Mouse (Mus musculus) mouse trophoblast stem cell (cell line): ENCODE results near the gene Manba.
"Not testable (repeated sequence)": the region's sequence is repeated elsewhere in the genome, so short reads cannot be mapped to it uniquely, and the experiment has no call there.

Experiments used
- in situ Hi-C, 2 experiments: fragments of 300-500 bp; cut with MseI, MboI; formaldehyde crosslinking; loops; 2 replicates in 1 of 2; 3 replicates in 1 of 2; pipeline ENCODE4 v1.15.1; 2025

The Manba gene

GRCm38 (mm10) chr3:135485128-135485899, at the start of gene Manba:
TSS of gene Manba (plus strand) at chr3:135485611.
- in situ Hi-C loops, result no loop called here

GRCm38 (mm10) chr3:135436901-135437616, 48.4 kb upstream of the Manba start:
- in situ Hi-C loops, result no loop called here

GRCm38 (mm10) chr3:135437758-135438495, 47.5 kb upstream of the Manba start, which contains the start of gene Ube2d3:
TSS of gene Ube2d3 (plus strand) at chr3:135438149.
- in situ Hi-C loops, result no loop called here

DNA sequence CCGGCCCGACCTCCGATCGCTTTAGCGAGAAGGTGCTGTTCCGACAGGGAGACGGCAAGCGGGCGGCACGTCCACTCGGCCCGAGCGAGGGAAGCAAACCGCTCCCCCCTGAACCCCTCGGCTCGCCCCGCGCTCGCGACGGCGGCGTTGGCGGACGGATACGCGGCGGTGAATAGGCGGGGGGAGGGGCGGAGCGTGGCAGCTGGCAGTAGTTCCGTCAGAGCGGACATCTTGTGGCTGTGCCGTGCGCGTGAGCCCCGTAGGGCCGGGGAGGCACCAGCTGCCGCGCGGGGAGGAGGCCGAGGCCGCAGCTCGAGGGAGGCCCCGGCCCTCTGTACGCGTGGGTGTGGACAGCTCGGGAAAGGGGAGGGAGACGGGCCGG, 46.9 kb upstream of the Manba start:
- in situ Hi-C loops, result no loop called here

DNA sequence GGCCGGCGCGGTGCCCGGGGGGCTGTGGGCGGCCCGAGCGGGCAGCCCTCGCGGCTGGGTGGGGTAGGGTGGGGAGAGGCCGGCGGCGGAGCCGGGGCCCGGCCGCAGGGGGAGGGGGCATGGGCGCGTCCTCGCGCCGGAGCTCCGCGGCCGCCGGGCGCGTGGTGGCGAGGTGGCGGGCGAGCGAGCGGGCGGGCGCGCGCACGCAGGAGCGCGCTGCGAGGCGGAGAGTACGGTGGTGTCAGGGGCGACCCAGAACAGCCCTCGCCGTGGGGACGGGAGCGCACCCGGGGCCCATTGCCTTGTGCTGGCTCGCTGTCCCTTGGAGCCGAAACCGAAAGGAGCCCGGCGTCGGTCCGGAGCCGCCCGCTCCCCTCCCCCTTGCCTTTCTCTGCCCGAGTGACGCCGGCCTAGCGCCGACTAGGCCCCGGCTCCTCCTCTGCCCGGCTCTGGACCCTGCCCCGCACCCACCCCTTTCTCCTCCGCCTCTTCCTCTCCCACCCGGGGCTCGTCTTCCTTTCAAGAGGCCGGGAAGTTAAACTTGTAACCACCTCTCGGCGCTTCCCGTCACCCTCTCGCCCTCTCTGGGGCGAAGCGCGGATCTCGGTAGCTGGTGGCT, 46.4 kb upstream of the Manba start:
- in situ Hi-C loops, result no loop called here

DNA sequence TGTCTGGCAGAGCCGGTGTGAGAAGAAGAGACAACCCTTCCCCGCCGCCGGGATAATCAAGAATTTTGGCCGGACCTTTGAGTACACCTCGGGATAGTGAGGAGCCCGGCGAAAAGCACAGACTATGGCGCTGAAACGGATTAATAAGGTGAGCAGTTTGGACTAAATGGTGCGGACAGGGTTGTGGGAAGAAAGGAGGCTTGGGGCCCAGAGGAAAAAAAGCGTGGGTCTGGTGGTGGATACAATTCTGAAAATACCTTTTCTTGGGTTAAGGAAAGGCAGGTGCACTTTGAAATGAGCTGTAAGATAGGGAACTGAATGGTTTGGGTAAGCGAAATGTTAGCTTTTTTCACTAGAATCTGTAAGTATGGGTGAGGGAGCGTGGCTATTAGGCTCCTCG, 45.8 kb upstream of the Manba start:
- in situ Hi-C loops, result no loop called here

- in situ Hi-C loops, result no loop called here
Measured at GRCm38 (mm10) chr3:135440221-135440620, 45.2 kb upstream of the Manba start.

DNA sequence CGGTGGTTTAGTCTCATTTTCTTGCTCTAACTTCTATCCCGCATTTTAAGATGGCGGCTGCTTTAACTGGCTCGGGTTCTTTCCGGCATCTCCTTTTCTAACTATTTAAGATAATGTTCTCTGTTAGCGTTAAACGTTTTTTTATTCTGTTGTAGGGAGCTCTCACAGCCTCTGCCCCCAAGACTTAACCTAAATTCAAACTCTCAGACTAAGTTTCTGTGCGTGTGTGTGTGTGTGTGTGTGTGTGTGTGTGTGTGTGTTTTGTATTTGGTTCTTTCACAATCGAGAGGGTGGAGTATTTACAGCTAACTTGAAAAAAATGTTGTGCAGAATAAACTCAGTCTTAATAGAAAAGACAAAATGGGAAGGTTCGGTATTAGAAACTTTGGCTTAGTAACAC, 44.8 kb upstream of the Manba start:
- in situ Hi-C loops, result no loop called here

- in situ Hi-C loops, result no loop called here
Measured at GRCm38 (mm10) chr3:135444930-135445329, 40.5 kb upstream of the Manba start.

DNA sequence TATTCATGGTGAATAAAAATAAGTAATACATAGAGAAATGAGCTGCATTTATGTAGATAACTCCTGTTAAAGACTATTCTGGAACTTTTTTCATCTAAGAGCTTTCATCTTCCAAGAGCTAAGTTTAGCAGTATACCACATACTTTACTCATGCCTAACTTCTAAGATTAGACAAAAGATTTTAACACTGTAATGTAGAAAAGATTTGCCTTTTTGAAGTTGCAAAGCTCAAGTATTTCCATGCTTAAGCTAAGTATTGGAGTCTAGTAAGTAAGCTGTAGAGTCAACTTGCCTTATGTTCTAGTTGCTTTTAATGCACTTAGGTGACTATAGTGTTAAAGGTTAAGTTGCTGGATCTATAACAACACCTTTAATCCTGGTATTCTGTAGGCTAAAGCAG, 26.4 kb upstream of the Manba start:
- in situ Hi-C loops, result no loop called here

DNA sequence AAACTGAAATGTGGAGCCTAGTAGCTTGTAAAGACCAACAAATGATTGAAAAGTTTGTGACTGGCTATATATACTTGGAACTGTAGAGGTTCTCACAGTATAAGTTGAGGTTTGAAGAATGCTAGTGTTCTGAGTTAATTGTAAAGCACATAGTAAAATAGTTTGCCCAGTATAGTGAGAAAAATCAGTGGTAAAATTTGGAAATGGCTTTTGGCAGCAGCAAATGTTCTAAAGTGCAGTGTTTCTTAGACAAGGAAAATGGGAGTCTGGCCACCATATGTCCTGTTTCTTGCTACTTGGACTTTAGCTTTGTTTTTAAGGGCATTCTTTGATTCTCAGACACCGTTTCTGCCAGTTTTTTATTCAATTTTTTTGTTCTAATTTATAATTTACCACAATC, 17.0 kb upstream of the Manba start:
- in situ Hi-C loops, result no loop called here

DNA sequence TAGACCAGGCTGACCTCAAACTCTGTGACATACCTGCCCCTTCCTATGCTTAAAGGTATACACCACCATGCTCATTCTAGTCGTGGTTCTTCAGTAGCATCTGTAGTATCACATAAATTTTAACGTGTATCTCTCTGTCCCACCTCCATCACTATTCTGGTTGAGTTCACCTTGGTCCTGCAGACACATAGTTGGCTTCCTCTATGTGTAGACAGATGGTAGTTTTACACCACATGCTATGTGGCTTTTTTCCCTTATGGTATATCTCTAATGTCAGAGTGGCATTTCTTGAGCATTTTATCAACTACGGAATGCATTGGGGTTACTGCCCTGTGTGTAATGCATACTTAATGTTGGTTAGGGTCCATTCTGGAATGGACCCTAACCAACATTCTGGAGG, 16.3 kb upstream of the Manba start:
- in situ Hi-C loops, result no loop called here

GRCm38 (mm10) chr3:135469974-135470373, 15.4 kb upstream of the Manba start:
- in situ Hi-C loops, result no loop called here

DNA sequence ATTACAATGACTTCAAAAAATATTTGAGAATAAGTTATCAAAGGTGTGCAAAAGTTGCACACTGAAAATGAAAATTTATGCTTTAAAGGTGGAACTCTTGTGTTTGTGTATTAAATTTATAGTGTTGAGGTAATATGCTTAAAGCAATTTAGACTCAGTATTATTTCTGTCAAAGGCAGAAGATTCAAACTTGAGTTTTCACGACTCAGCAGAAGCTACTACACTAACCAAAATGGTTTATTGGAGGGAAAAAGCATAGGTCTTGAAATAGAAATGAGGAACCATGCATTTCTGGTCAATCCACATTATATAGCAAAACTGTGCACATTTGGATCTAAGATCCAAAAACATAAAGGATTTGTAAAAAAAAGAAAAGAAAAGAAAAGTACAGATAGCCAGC, 14.6 kb upstream of the Manba start:
- in situ Hi-C loops, result no loop called here

DNA sequence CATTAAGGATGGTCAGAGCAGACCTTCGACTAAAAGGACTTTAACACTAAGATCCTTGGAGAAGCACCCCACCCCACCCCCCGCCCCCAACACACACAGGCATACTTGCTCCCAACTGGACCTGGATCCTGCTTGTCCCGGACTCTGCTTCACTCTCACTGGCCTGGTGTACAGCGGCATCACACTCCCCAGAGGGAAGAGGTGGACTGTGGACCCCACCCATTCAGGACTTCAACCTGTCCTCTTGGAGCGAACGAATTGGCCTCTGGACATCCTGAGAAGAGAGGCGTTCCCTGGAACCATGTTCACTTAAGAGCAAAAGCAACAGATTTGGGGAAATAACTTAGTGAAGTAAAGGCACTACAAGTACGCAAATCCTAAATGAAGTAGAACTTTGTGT, 10.4 kb upstream of the Manba start:
- in situ Hi-C loops, result no loop called here

DNA sequence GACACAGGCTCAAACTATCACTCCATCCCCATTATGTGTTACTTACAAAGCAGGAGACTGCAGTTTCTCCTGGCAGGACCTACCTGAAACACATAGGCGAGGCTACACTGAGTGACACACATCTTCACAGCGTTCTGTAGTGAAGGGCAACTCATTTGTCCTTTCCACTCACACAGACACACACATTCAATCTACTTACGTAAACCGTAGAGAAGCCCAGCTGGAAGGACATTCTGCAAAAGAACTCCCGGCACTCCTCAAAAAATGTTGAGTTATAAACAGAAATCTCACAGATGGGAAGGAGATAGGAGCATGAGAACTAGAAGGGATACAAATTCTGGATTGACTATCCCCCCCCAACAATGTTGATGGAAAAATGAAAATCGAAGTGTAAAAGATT, 9.1 kb upstream of the Manba start:
- in situ Hi-C loops, result no loop called here

DNA sequence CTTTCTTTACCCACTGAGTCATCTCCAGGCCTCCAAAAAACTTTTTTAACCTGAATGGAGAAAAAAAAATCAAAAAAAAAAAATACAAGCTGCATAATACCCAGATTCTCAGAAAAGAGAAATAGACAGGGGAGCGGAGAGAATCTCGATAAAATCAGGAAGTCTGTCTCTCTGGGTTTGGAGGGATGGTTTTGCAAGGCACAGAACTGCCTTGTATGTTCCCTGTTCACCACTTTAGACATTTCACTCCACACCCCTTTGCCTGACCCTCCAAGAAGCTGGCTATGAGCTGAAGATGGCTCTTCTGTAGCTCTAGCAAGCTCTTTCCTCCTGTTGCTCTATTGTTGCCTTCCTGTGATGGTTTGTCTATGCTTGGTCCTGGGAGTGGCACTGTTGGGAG, 8.4 kb upstream of the Manba start:
- in situ Hi-C loops, result no loop called here

- in situ Hi-C loops, result not testable (repeated sequence)
Measured at GRCm38 (mm10) chr3:135479090-135479489, 6.3 kb upstream of the Manba start.

- in situ Hi-C loops, result no loop called here
Measured at GRCm38 (mm10) chr3:135480767-135481166, 4.6 kb upstream of the Manba start.

- in situ Hi-C loops, result no loop called here
Measured at GRCm38 (mm10) chr3:135481608-135482007, 3.8 kb upstream of the Manba start.

DNA sequence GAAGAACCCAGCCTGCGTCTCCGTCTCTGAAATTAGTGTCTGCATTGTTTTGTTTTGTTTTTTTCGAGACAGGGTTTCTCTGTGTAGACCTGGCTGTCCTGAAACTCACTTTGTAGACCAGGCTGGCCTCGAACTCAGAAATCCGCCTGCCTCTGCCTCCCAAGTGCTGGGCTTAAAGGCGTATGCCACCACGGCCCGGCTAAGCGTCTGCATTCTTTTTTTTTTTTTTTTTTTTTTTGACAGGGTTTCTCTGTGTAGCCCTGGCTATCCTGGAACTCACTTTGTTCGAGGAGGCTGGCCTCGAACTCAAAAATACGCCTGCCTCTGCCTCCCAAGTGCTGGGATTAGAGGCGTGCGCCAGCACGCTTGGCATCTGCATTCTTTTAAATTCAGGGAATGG, 761 bp upstream of the Manba start:
- in situ Hi-C loops, result not testable (repeated sequence)

DNA sequence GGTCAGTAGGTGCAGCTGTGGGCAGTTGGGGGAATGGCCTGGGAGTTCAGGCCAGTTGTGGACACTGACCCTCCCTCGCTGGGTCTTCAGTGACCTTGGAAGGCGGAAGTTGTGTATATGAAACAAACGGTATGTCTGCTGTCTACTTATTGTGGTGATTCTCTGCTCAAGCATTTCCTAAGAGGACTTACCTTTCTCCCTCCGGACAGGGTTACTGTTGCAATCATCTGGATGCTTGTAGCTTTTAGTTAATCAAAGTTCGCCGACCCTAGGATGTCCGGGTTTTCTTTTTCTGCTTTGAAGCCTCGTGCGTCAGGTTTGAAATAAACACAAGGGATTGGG, 460 bp downstream of the Manba start:
- in situ Hi-C loops, result no loop called here
